Mouse (Mus musculus): ENCODE results near the gene Gm20403. TPM values are rescaled to one million over a fixed set of nuclear protein-coding genes. Genes with fewer than 3 reads are reported as not detected.
A peak's percentile ranks its signal among the peaks of the same experiment; 100 is the strongest.
"Not testable (repeated sequence)": the region's sequence is repeated elsewhere in the genome, so short reads cannot be mapped to it uniquely, and the experiment has no call there.

Gene Gm20403
- polyA plus RNA-seq, 1 experiment from 2014 or later: not detected

DNA sequence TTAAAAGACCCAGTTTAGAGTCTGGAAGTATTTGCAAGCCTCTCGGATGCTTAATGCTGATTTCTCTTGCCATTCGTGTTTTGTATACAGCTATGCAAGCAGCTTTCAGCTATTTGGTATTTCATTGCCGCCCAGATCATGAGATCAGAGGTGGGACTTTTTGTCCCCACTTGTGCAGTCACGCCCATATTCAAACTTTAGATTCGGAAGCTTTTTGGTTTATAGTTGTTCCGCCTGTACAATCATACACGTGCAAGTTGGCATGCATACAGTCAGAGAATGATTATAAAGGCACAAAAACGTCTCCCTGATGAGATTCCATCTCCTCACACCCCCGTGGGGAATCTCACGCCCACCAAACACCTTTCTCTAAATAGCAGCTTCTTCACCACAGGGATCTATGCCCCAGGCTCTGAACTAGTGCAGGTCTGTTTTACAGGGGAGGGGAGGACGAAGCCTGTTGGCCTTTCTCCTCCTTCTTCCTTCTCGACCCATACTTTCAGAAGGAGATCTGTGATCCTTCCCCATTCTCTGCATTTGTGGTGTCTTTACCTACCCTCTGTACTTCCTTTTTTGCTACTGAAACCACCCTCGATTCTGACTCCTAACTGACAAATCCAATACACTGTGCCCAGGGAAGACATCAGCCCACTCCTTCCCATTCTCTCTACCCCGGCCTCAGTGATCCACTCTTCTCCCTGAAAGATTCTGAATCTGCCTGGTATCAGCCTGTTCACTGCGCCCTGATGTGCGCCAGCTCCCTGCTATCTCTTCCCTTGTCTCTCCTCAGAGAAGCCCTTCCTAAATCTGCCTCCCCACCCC lies 7.1 kb upstream of the Gm20403 start:
- DNase-seq (ENCODE audit: low spot score): no peak

DNA sequence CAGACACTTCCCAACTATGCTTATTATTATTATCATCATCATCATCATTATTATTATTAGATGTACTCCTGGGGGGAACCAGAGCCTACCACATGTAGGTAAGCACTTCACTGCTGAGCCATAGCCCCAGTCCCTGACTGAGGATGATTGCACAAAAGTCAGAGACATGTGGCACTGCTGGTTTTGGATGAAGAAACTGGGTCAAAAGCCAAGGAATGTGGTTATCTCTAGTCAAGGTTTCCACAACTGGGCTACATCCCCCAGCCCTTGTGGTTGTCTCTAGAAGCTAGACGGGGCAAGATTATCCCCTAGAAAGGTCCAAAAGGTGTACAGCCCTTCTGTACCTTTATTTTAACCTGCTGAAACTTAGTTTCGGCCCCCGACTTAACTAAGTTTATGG lies 6.5 kb upstream of the Gm20403 start:
- no peak for DNase-seq (ENCODE audit: low spot score)

DNA sequence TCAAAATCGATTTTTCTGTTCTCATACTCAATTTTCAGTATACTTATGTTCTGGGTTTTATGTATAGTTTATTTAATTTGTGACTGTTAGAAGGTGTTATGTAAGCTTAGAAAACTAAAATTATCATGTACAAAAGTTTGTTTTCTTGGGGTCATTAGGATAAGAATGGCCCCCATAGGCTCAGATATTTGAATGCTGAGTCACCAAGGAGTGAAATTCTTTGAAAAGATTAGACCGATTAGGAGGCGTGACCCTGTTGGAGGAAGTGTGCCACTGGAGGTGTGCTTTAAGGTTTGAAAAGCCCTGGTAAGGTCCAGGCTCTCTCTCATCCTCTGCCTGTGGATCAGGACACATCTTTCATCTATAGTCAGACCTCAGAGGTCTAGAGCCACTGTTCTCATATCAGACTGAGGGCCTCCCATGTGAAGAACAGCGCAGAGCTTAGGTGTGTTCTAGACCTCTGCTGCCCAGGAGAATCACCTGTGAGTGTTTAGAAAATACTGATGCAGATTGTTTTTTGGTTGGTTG lies 2.1 kb upstream of the Gm20403 start:
- no peak for DNase-seq (ENCODE audit: low spot score)

DNA sequence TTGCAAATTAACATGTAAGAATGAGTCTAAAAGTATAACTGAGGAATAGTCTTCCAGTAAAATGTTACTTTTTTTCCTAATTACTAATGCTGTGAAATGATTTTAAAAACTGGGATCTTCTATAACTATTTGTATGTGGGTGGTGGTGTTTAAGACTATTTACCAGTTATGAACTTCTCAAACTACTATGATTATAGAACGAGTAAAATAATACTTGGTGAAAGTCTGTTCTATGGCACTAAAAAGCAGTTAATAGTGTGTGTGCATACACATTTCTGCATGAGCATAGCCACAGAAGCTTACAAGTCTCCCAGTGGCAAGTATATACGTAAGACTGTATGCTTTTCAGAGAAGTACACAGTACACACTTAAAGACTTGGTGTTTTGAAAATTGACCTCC lies 827 bp upstream of the Gm20403 start:
- no peak for DNase-seq (ENCODE audit: low spot score)

DNA sequence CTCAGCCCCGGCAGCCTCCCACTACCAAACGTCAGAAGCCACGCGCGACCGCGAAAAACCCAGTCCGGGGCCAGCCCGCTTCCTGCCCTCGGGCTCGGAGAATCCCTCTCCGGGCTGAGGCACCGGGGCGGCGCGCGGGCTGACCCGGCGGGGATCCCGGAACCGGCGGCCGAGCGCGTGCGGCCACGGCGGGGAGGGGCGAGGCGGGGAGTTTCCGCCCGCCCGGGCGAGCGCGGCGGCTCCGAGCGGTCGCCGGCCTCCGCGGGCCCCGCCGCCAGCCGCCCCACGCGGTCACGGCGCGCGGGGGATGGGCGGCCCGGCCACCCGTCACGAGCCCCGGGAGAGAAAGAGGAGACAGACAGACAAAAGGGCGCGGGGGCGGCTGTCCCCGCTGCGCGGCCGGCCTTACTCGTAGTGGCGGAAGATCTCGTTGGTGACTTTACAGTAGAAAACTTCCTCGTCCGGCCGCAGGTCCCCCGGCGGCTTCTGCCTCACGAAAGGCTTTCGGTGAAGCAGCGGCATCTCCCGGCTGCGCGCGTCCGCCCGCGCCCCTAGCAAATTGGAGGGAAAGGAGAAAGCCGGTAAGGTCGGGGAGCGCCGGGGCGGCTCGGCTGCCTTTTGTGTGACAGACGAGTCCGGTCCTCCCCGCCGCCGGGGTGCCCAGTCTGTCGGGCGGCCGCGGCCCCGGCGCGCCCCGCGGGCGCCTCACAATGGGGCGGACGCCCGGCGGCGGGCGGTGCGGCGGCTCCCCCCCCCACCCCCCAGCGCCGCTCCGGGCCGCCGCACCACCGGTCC lies 875 bp downstream of the Gm20403 start:
- peak; percentile 66 for DNase-seq (ENCODE audit: low spot score)

DNA sequence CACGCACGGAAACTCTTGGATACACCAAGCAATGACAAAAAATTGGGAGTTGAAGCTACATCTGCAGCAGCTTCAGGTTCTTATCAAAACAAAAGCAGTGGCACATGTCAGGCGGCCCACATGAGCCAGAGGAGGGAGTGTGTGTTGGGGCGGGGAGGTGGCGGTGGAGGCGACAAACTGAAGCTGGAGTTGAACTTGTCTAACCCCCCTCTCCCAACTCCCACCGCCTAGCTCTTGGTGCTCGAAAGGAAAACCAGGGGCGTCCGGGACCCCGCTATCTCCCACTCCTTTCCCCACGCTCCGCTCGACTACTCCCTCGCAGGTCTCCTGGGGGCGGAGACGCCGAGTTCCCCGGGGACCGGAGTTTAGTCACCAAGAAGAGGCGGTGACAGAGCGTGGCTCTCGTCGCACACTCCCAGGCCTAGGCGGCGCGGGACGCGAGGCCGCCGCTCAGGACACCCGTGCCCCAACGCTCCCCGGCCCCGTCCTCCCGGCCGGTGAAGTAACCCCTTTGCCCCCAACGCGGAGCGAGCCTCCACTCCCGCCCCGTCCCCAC lies 1.6 kb downstream of the Gm20403 start:
- DNase-seq (ENCODE audit: low spot score): peak; percentile 71

DNA sequence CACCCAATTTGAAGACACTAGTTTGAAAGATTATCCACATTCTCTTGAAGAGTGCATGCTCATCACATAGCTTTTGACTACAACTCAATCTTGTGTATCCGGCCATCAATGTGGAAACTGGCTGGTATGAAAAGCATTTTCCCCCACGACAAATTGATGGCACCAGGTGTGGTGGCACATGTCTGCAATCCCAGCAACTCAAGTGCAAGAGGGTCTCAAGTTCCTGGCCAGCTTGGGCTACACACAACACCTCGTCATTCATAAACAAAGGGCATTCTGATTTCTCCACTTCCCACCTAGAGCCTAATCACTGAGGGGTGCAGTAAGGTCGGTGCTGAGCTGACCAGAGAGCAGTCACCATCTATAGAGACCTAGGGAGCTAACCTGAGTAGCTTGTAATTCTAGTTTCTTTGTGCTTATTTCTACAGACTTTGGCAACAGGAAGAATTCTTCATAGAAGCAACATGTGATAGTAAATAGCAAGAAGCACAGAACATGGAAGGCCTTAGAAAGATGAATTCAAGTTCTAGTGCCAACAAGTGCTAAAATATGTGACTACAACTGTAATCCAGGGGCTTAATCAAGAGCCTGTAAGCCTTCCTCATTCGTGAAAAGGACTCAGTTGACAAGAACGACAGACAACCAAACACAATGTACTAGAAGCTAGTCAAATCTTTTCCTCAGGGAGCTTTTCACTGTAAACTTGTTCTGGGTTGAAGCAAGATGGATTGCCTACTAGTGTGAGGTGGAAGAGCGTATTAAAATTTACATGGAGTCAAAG lies 3.2 kb downstream of the Gm20403 start:
- DNase-seq (ENCODE audit: low spot score): no peak

DNA sequence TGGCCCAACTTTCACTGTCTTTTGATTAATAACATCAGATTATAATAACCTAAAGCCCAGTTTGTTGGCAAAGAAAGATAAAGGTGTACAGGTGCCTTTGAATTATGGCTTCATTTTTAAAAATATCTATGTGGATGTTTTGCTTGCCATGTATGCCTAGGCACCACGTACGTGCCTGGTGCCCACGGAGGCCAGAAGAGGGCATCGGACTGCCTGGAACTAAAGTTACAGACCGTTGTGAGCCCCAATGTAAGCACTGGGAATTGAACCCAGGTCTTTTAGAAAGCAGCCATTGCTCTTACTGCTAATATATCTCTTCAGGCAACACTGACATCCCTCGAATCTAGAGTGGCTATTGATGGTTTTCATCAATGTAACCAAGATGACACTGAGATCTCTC lies 4.4 kb downstream of the Gm20403 start:
- no peak for DNase-seq (ENCODE audit: low spot score)

DNA sequence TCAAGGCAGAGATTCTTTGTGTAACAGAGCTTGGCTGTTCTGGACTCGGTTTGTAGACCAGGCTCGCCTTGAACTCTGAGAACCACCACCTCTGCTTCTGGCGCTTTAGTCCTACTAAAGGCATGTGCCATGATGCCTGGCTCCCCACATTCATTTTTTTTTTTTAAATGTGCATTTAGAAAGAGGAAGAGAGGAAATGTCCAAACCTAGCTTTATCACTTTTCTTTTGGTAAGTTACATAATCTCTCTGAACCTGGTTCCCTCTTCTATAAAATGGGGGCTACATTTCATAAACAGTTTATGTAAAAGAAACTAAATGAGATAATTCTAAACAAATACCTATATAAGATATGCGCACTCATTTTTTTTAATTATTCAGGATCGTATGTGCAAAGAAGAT lies 5.4 kb downstream of the Gm20403 start:
- no peak for DNase-seq (ENCODE audit: low spot score)

DNA sequence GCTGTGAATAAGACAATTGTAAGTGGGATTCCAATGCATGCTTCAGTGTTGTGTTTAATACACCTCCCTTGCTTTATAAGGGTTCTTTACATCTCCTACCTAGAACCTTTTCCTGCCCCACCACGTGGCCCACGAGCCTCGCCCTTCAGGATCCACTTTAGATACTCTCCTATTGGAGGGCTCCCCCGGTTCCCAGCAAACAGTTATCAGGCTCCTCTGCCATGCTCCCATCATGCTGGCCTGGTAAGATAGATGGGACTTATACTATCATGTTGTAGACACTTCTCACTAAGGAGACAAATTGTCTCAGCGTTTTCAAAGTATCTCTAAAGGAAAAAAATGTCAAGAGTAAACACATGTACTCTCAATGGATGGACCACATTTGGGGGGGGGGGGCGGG lies 5.8 kb downstream of the Gm20403 start:
- DNase-seq (ENCODE audit: low spot score): no peak

DNA sequence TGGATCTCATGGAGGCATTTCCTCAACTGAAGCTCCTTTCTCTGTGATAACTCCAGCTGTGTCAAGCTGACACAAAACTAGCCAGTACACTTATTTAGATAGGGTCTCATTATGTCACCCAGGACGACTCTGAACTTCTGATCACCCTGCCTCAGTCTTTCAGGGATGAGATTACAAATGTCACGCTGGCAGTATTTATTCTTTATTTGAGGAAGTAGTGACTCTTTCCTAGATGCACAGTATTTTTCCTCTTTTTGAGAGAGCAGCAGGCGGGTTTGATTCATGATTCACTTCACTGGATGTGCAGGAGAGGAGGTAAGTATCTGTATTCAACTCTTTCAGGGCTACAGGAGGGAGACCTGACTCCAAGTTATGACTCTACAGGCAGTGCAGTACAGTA lies 17.3 kb downstream of the Gm20403 start:
- DNase-seq (ENCODE audit: low spot score): no peak

DNA sequence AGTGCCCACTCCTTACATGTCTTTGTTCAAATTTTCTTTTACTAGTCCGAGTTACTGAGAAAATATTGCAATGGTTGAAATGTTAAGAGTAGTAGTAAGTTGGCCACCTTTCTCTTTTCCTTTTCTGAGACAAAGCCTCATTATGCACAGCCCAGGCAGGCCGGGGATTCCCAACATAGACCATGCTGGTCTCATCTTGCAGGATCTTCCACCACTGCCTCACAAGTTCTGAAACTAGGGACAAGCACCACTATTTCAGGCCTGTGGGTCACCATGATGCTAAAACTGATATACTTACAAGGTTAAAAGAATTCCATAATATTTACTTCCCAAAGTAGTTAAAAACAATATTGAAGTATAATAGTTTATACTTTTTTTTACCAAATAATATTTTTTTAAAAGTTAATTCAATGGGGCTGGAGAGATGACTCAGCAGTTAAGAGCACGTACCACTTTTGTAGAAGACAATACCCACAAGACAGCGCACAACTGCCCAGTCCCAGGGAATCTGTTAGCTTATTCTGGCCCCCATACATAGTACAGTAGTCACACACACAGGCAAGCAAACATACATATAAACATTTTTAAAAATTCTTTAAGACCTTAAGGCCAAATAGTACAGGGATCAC lies 20.7 kb downstream of the Gm20403 start:
- DNase-seq (ENCODE audit: low spot score): no peak

DNA sequence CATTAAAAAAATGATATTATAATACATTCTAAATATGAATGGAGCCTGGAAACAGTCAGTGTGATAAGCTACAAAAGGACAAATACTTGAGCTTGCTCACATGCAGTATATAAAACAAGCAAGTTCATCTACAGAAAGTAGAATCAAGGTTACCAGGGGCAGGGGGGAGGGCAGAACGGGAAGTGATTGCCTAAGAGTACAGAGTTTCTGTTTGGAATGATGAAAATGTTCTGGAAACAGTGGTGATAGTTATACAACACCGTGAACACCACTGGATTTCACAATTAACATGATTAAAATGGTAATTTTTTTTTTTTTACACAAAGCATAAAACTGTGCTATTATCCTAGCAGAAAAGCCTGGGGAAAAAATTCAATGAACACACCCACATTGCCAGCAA lies 26.8 kb downstream of the Gm20403 start:
- no peak for DNase-seq (ENCODE audit: low spot score)

DNA sequence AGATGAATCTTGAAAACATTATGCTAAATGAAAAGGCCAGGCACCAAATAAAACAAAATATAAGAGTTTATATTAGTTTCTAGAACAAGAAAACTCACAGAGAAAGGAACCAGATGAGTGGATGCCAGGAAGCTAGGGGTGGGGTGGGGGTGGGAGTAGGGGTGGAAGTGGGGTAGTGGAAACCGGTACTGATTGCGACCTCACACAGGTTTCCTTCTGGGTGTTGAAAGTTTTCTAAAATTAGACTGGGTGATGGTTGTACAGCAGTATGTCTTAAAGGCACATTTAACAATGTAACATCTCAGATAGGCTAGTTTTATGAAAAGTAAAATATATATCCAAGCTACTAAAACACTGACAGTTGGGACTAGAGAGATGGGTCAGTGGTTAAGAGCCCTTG lies 29.4 kb downstream of the Gm20403 start:
- no peak for DNase-seq (ENCODE audit: low spot score)

DNA sequence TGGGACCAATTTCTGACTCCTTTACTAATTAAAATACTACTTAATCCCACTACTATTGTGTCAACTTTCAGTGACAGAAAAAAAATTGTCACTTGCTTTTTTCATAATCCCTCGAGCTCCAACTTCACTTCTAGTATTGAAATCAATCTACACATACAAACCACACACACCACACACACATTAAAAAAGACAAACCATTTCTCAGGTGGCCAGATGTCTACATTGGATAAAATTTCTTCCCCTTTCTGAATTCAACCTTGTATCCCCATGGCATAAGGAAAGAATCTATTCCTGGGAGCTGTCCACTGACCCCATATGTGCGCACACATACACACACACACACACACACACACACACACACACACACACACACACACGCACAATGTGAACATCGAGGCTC lies 29.9 kb downstream of the Gm20403 start:
- DNase-seq (ENCODE audit: low spot score): no peak

DNA sequence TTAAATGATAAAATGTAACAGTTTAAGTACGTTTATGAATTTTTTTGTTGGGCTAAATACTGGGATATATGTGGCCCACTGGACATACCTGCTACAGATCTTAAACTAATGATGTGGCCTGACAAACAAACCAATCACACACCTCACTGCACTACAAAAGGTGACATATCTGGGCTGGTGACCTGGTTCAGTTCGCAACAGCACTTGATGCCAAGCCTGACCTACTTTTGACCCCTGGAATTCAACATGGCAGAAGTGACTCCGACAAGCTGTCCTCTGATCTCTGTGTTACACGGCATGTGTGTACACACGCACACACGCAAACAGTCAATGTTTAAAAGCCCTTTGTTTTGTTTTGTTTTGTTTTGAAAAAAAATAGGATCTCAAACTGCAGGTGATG lies 40.2 kb downstream of the Gm20403 start:
- DNase-seq (ENCODE audit: low spot score): no peak

DNA sequence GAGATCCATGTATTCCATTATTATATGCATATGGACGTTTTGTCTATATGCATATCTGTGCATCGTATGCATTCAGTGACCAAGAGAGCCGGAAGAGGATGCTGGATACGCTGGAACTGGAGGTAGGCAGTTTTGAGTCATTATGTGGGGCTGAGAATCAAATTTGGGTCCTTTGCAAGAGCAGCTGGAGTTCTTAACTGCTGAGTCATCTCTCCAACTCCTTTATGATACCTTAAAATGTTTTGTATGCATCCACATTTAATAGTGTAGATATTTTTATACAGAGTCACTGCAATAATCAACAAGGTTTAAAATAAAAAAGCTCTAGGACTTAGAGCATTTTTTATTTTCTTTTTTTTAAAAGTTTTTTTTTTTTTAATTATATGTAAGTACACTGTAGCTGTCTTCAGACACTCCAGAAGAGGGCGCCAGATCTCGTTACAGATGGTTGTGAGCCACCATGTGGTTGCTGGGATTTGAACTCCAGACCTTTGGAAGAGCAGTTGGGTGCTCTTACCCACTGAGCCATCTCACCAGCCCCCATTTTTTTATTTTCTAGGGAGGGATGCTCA lies 43.7 kb downstream of the Gm20403 start:
- not testable (repeated sequence) for DNase-seq (ENCODE audit: low spot score)

DNA sequence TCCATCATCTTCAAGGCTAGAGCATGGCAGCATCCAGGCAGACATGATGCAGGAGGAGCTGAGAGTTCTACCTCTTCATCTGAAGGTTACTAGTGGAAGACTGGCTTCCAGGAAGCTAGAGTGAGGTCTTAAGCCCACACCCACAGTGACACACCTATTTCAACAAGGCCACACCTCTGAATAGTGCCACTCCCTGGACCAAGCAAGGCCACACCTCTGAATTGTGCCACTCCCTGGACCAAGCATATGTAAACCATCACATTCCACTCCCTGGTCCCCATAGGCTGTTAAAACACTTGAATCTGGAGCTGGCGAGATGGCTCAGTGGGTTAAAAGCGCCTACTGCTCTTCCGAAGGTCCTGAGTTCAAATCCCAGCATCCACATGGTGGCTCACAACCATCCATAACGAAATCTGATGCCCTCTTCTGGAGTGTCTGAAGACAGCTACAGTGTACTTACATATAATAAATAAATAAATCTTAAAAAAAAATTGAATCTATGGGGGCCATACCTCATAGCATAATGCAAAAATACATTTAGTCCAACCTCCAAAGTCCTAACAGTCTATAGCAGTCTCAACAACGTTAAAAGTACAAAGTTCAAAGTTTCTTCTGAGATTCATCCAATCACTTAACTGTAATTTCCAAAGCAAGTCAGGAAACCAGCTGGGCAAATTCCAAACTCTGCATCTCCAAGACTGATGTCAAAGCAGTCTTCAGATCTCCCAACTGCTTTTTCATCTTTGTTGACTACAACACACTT lies 48.6 kb downstream of the Gm20403 start:
- not testable (repeated sequence) for DNase-seq (ENCODE audit: low spot score)
